Mouse (Mus musculus) heart, embryonic 14.5 days (tissue): Measurements from ENCODE around the gene Lamb1. TPM values are rescaled to one million over a fixed set of nuclear protein-coding genes. Genes with fewer than 3 reads are reported as not detected.

Source experiments
- ATAC-seq: fragments of 200-750 bp; cut with Nextera tagmentation; 2 replicates; pipeline ENCODE4 v1.8.0; 2017; ENCODE audit warnings: low read depth, moderate TSS enrichment; ENCODE audit not compliant: insufficient number of reproducible peaks, insufficient read depth, low FRiP score
- H3K27ac ChIP-seq, 2 experiments: fragments of 200-500 bp in 1 of 2; fragments of 300-500 bp in 1 of 2; sonication (generic) in 1 of 2; replicated peaks in 1 of 2; 2 replicates each; pipeline ENCODE4 v1.5.1; 2012 to 2014; ENCODE audit warnings: low read depth in 2 of 2, low read length in 2 of 2, control low read depth in 1 of 2, mild to moderate bottlenecking in 1 of 2, mixed read lengths in 1 of 2; ENCODE audit not compliant: control insufficient read depth in 1 of 2, insufficient read depth in 1 of 2
- H3K27me3 ChIP-seq: fragments of 300-500 bp; sonication (generic); 2 replicates; pipeline ENCODE4 v1.6.1; 2014; ENCODE audit warnings: mild to moderate bottlenecking, low read length, control low read depth; ENCODE audit not compliant: control insufficient read depth, insufficient read depth
- H3K36me3 ChIP-seq: fragments of 300-500 bp; sonication (generic); 2 replicates; pipeline ENCODE4 v1.6.1; 2014; ENCODE audit warnings: mild to moderate bottlenecking, control low read depth, low read length, mixed read lengths; ENCODE audit not compliant: control insufficient read depth, insufficient read depth
- H3K4me1 ChIP-seq, 2 experiments: fragments of 200-500 bp in 1 of 2; fragments of 300-500 bp in 1 of 2; sonication (generic) in 1 of 2; 2 replicates each; pipeline ENCODE4 v1.6.1; 2012 to 2014; ENCODE audit warnings: low read length in 2 of 2, control low read depth in 1 of 2, mixed read lengths in 1 of 2; ENCODE audit not compliant: control insufficient read depth in 2 of 2, insufficient read depth in 2 of 2
- H3K4me2 ChIP-seq: fragments of 300-500 bp; sonication (generic); 2 replicates; pipeline ENCODE4 v1.6.1; 2014; ENCODE audit warnings: mild to moderate bottlenecking, low read length
- H3K4me3 ChIP-seq, 2 experiments: fragments of 200-500 bp in 1 of 2; fragments of 300-500 bp in 1 of 2; sonication (generic) in 1 of 2; 2 replicates each; pipeline ENCODE4 v1.5.1; 2012 to 2014; ENCODE audit warnings: low read length in 2 of 2, mild to moderate bottlenecking in 2 of 2, control low read depth in 1 of 2, low read depth in 1 of 2, moderate library complexity in 1 of 2; ENCODE audit not compliant: control insufficient read depth in 1 of 2, insufficient read depth in 1 of 2
- H3K9ac ChIP-seq: fragments of 300-500 bp; sonication (generic); 2 replicates; pipeline ENCODE4 v1.6.1; 2014; ENCODE audit warnings: mild to moderate bottlenecking, low read length
- H3K9me3 ChIP-seq: fragments of 300-500 bp; sonication (generic); 2 replicates; pipeline ENCODE4 v1.6.1; 2016; ENCODE audit warnings: low read length, control low read depth; ENCODE audit not compliant: control insufficient read depth
- WGBS: fragments of 180-500 bp; shearing (Covaris S2); extraction: QIAGEN DNeasy Blood & Tissue Kit; methylation state at CpG from one replicate; pipeline ENCODE4 v1.1.7; 2014; 5-methylcytosine and 5-hydroxymethylcytosine counted together
- polyA plus RNA-seq: library from polyadenylated mRNA; unstranded; fragments of >200 nt; fragmentation: Nextera tagmentation; extraction: Ambion mirVana; gene quantifications from 2 replicates; pipeline ENCODE4 v1.2.1, GENCODE M21; 2014

Lamb1 gene
- polyA plus RNA-seq, 1 experiment from 2014 or later: 96.3 TPM

- Histone ChIP-seq H3K4me2 (peak overlapping the region; percentile 54), H3K27me3 (no peaks in the 10 kb centered on the region), H3K4me1 (peaks cover 38 to 68% of the 10 kb centered on the region in 2 experiments), H3K9ac (no peak overlapping the region; the same call in 1 of the 2 replicates), H3K27ac (peak overlapping the region; percentile 80 to 85), H3K36me3 (peaks cover 96% of the 10 kb centered on the region), H3K4me3 (no peak overlapping the region), H3K9me3 (no peaks in the 10 kb centered on the region)
- peak; percentile 0; the same call in 1 of the 2 replicates for ATAC-seq
- WGBS: 47% methylated on average over 8 of the region's 8 CpGs
Observed at GRCm38 (mm10) chr12:31272012-31272735, 7.1 kb downstream of the Lamb1 start.

DNA sequence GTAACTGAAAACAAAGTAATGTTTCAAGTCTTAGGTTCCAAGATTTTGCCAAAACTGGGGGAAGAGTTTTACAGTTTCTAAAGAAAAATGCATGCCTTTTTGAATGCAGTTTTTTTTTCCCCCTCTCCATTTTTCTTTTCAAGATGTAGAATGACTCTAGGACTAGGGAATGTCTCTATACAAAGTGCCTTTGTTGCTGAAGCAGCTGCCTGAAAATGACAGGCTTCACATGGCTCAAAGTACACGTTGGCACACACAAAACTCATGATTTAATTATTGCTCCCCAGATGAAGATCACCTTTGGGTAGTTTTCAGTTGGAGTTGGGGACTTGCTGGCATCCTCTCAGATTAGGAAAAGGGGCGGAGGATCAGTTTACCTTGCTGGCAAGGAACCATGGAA, 7.8 kb downstream of the Lamb1 start:
- H3K36me3 ChIP-seq: peaks cover 96% of the 10 kb centered on the region
- no peaks in the 10 kb centered on the region for H3K9me3 ChIP-seq
- no peak for ATAC-seq
- H3K4me1 ChIP-seq: peaks cover 39 to 63% of the 10 kb centered on the region in 2 experiments
- no peak overlapping the region; the same call in 1 of the 2 replicates for H3K9ac ChIP-seq
- 80% methylated on average over 2 of the region's 2 CpGs for WGBS
- H3K4me3 ChIP-seq: no peak overlapping the region
- no peak overlapping the region for H3K27ac ChIP-seq
- no peaks in the 10 kb centered on the region for H3K27me3 ChIP-seq
- no peak overlapping the region for H3K4me2 ChIP-seq

- H3K27me3 ChIP-seq: no peaks in the 10 kb centered on the region
- H3K4me2 ChIP-seq: no peak overlapping the region
- no peak overlapping the region for H3K9ac ChIP-seq
- no peak overlapping the region for H3K4me3 ChIP-seq
- no peaks in the 10 kb centered on the region for H3K9me3 ChIP-seq
- 91% methylated on average over 7 of the region's 7 CpGs for WGBS
- no peak overlapping the region for H3K27ac ChIP-seq
- peaks cover 96% of the 10 kb centered on the region for H3K36me3 ChIP-seq
- ATAC-seq: no peak
- peaks cover 39 to 61% of the 10 kb centered on the region in 2 experiments for H3K4me1 ChIP-seq
Observed at GRCm38 (mm10) chr12:31273646-31274045, 8.6 kb downstream of the Lamb1 start.

GRCm38 (mm10) chr12:31275411-31275810, 10.4 kb downstream of the Lamb1 start:
- Histone ChIP-seq H3K4me1 (peaks cover 38 to 62% of the 10 kb centered on the region in 2 experiments), H3K27me3 (no peaks in the 10 kb centered on the region), H3K9ac (no peak overlapping the region), H3K27ac (peak overlapping the region; percentile 14 to 31; a peak in 3 of 4 replicates), H3K4me3 (no peak overlapping the region), H3K4me2 (no peak overlapping the region), H3K9me3 (no peaks in the 10 kb centered on the region), H3K36me3 (peaks cover 96% of the 10 kb centered on the region)
- no peak for ATAC-seq
- 71% methylated on average over 10 of the region's 10 CpGs for WGBS

- no peak overlapping the region for H3K4me3 ChIP-seq
- 68% methylated on average over 11 of the region's 11 CpGs for WGBS
- H3K4me2 ChIP-seq: no peak overlapping the region
- no peak for ATAC-seq
- H3K27me3 ChIP-seq: no peaks in the 10 kb centered on the region
- peaks cover 99% of the 10 kb centered on the region for H3K36me3 ChIP-seq
- no peak overlapping the region for H3K9ac ChIP-seq
- H3K9me3 ChIP-seq: no peaks in the 10 kb centered on the region
- H3K4me1 ChIP-seq: peaks cover 26 to 55% of the 10 kb centered on the region in 2 experiments
- H3K27ac ChIP-seq: peak overlapping the region; percentile 39 to 66; a peak in 2 of 4 replicates
Observed at GRCm38 (mm10) chr12:31278270-31278669, 13.2 kb downstream of the Lamb1 start.

DNA sequence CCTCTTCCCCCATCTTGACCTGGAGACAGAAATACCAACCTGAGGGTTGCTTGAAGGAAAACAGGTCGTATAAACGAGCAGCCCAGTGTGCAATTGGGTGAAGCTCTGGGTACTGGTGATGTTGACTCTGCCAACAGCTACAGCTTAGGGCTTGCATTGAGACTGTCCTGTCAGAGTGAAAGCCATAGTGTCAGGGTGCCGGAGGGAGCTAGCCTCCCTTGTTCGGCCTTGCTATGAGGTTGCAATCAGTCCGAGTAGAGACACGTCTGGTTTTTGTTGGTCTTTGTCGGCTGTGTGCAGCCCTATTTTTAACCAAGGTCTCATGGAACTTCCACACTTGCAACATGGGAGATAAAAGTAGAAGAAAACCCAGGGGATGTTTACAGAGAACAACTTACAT, 15.3 kb downstream of the Lamb1 start:
- peak overlapping the region; percentile 27; the same call in 1 of the 2 replicates for H3K4me2 ChIP-seq
- WGBS: 26% methylated on average over 7 of the region's 7 CpGs
- no peaks in the 10 kb centered on the region for H3K9me3 ChIP-seq
- H3K4me3 ChIP-seq: no peak overlapping the region
- no peak overlapping the region for H3K9ac ChIP-seq
- peaks cover 99% of the 10 kb centered on the region for H3K36me3 ChIP-seq
- peak overlapping the region; percentile 65 to 90 for H3K27ac ChIP-seq
- no peak for ATAC-seq
- H3K27me3 ChIP-seq: no peaks in the 10 kb centered on the region
- peaks cover 24 to 50% of the 10 kb centered on the region in 2 experiments for H3K4me1 ChIP-seq

DNA sequence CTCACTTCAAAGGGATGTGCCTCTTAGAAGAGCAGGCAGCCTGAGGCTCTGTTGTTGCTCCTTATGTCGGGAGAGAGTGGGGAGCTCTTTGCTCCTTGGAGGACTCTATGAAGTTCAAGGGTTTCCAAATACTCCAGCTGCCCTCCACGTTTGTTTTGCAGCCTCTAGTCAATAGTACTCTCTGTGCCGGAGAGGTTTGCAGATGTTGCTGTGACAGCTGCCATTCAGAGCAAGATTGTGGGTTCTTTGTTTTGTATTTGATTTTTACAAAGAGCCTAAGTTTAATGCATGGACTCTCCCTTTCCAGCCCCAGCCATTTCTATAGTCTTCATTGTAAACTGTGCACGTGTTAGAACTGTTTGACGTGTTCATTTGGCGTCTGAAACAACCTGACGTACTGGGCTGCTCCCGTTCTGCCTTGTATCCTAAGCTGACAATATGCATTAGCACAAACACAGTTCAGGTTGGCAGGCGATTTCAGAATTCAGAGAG, 16.1 kb downstream of the Lamb1 start:
- H3K9ac ChIP-seq: no peak overlapping the region
- H3K36me3 ChIP-seq: peaks cover 99% of the 10 kb centered on the region
- no peak for ATAC-seq
- H3K4me3 ChIP-seq: no peak overlapping the region
- peak overlapping the region; percentile 31 to 90; a peak in 2 of 4 replicates for H3K27ac ChIP-seq
- peaks cover 20 to 42% of the 10 kb centered on the region in 2 experiments for H3K4me1 ChIP-seq
- no peaks in the 10 kb centered on the region for H3K27me3 ChIP-seq
- no peaks in the 10 kb centered on the region for H3K9me3 ChIP-seq
- 75% methylated on average over 9 of the region's 9 CpGs for WGBS
- no peak overlapping the region for H3K4me2 ChIP-seq
